Mouse (Mus musculus) stomach, embryonic 14.5 days (tissue): ENCODE data around the gene Adprhl1. TPM values are rescaled to one million over a fixed set of nuclear protein-coding genes. Genes with fewer than 3 reads are reported as not detected.
A peak's percentile ranks its signal among the peaks of the same experiment; 100 is the strongest.

Experiments
- ATAC-seq: fragments of 200-750 bp; cut with Nextera tagmentation; 2 replicates; pipeline ENCODE4 v1.8.0; 2017; ENCODE audit warnings: low read depth, moderate TSS enrichment; ENCODE audit not compliant: insufficient number of reproducible peaks, insufficient read depth, low FRiP score
- H3K27ac ChIP-seq: fragments of 300-500 bp; sonication (generic); 2 replicates; pipeline ENCODE4 v1.5.1; 2014; ENCODE audit warnings: mild to moderate bottlenecking, low read length, moderate library complexity, mixed read lengths
- H3K27me3 ChIP-seq: fragments of 300-500 bp; sonication (generic); 2 replicates; pipeline ENCODE4 v1.6.1; 2014; ENCODE audit warnings: low read length, control low read depth, mixed read lengths; ENCODE audit not compliant: control insufficient read depth, insufficient read depth
- H3K36me3 ChIP-seq: fragments of 300-500 bp; sonication (generic); 2 replicates; pipeline ENCODE4 v1.6.1; 2014; ENCODE audit warnings: mild to moderate bottlenecking, control low read depth, low read length, moderate library complexity, mixed read lengths; ENCODE audit not compliant: control insufficient read depth, insufficient read depth
- H3K4me1 ChIP-seq: fragments of 300-500 bp; sonication (generic); 2 replicates; pipeline ENCODE4 v1.6.1; 2014; ENCODE audit warnings: low read length, control low read depth, mixed read lengths; ENCODE audit not compliant: control insufficient read depth, insufficient read depth
- H3K4me2 ChIP-seq: fragments of 300-500 bp; sonication (generic); replicated peaks from 2 replicates; pipeline ENCODE4 v1.6.1; 2014; ENCODE audit warnings: low read depth, low read length, control low read depth
- H3K4me3 ChIP-seq: fragments of 300-500 bp; sonication (generic); 2 replicates; pipeline ENCODE4 v1.5.1; 2014; ENCODE audit warnings: low read depth, low read length, control low read depth
- H3K9ac ChIP-seq: fragments of 300-500 bp; sonication (generic); replicated peaks from 2 replicates; pipeline ENCODE4 v1.6.1; 2014; ENCODE audit warnings: low read depth, mild to moderate bottlenecking, control low read depth, low read length, moderate library complexity, mixed read lengths
- H3K9me3 ChIP-seq: fragments of 300-500 bp; sonication (generic); 2 replicates; pipeline ENCODE4 v1.6.1; 2016; ENCODE audit warnings: low read depth, low read length, control low read depth; ENCODE audit not compliant: control insufficient read depth
- WGBS: fragments of 180-500 bp; shearing (Covaris S2); extraction: QIAGEN DNeasy Blood & Tissue Kit; methylation state at CpG from one replicate; pipeline ENCODE4 v1.1.7; 2014; 5-methylcytosine and 5-hydroxymethylcytosine counted together
- polyA plus RNA-seq: library from polyadenylated mRNA; unstranded; fragments of >200 nt; fragmentation: Nextera tagmentation; extraction: Ambion mirVana; gene quantifications from 2 replicates; pipeline ENCODE4 v1.2.1, GENCODE M21; 2014

Gene Adprhl1
- polyA plus RNA-seq, 1 experiment from 2014 or later, result not detected

DNA sequence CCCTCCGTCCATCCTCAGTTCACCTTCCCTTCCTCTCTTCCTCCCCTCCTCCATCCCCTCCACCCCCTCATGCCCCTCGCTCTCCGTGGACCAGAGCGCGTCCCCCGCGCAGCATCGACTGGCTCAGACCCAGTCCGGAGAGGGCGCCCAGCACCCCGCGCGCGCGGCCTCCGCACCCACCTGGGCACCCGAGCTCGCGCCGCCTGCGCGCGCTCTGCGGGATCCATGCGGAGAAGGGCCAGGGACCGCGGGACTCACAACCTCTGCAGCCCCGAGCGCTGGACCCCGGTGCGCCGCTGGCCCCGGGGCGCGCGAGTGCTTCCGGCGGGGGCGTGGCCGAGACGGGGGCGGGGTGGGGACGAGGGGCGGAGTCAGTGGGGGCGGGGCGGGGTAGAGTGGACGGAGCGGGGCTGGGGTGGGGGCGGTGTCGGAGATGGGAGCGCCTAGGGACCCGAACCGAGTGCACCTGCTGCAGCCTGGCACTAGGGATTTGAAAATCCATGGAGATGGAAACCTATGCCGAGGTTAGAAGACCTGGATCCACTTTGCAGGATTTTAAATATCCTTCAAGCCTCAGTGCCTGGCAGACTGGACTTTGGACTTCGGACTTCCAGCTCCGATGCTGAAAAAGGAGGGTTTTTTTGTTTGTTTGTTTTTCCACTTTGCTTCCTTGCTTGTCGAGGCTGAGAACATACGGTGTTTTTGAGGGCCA is 53.5 kb downstream of the Adprhl1 start, which contains the start of gene Grtp1:
Gene Grtp1 (minus strand): TSS at position 320 of the 712 bp plus-strand sequence.
- peak within 1 kb of the TSS; percentile 36; the same call in 1 of the 2 replicates for H3K9ac ChIP-seq
- peaks cover 5% of the 10 kb centered on the region; the same call in 1 of the 2 replicates for H3K4me1 ChIP-seq
- H3K4me2 ChIP-seq, result peak within 1 kb of the TSS; percentile 77
- H3K27me3 ChIP-seq, result no peaks in the 10 kb centered on the region
- under 1% methylated on average over 54 of the region's 58 CpGs for WGBS
- H3K36me3 ChIP-seq, result no peaks in the 10 kb centered on the region
- peak within 1 kb of the TSS; percentile 79 for H3K4me3 ChIP-seq
- peak; percentile 70 for ATAC-seq
- no peak within 1 kb of the TSS; the same call in 1 of the 2 replicates for H3K27ac ChIP-seq
- H3K9me3 ChIP-seq, result no peaks in the 10 kb centered on the region

DNA sequence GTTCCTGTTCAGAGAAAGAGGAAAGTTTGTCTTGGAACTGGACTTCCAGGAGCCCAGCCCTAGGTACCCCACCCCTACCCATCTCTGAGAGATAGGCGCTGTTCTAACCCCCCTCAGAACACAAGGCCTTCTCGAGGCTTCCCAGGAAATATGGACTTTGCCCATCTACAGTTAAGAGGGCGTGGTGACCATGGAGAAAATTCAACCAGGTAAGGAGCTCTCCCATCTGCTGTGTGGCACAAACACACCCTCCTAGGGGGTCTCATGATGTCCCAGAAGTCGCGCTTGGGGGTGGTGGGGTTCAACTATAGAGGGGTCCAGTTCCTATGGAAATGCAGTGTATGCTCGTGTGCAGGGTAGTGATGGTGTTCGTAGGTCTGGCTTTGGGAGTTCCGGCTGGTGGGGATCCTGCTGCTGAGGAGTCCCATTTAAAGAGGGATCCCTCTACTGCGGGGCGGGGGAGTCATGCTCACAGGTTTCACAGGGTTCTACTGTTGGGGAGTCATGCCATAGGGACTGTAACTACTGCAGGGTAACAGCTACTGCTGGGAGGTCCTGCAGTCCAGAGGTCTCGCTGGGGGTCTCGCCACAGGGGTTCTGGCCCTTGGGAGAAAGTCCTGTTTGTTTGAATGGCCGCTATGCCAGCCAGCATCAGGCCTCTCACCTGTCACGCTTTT is 54.4 kb downstream of the Adprhl1 start:
- Histone ChIP-seq H3K36me3 (no peaks in the 10 kb centered on the region), H3K4me3 (peak overlapping the region; percentile 79), H3K27ac (no peak overlapping the region), H3K4me2 (peak overlapping the region; percentile 77), H3K9me3 (no peaks in the 10 kb centered on the region), H3K4me1 (no peaks in the 10 kb centered on the region), H3K27me3 (no peaks in the 10 kb centered on the region), H3K9ac (no peak overlapping the region)
- ATAC-seq, result no peak
- 23% methylated on average over 14 of the region's 14 CpGs for WGBS

DNA sequence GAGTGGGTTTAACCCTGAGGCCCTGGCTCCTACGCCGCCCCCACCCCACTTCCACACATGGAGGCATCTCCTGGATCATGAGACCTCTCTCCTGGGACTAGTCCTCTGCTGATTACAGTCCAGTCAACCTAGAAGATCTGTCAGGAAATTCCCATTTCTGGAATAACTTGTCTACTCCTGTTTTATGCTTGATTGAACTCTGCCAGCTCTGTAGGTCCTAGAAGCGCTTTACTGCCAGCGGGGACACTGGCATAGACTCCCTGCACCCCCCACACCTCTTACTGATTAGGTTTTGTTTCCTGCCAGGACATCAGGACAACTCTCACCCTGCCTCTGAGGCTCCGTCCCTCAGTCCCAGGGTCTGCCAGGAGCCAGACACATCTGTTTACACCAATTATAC is 56.5 kb downstream of the Adprhl1 start:
- H3K36me3 ChIP-seq, result no peaks in the 10 kb centered on the region
- no peaks in the 10 kb centered on the region for H3K9me3 ChIP-seq
- H3K4me3 ChIP-seq, result no peak overlapping the region
- WGBS, result 78% methylated on average over 5 of the region's 5 CpGs
- H3K27ac ChIP-seq, result no peak overlapping the region
- no peaks in the 10 kb centered on the region for H3K4me1 ChIP-seq
- H3K4me2 ChIP-seq, result no peak overlapping the region
- ATAC-seq, result no peak
- H3K9ac ChIP-seq, result no peak overlapping the region
- H3K27me3 ChIP-seq, result no peaks in the 10 kb centered on the region

DNA sequence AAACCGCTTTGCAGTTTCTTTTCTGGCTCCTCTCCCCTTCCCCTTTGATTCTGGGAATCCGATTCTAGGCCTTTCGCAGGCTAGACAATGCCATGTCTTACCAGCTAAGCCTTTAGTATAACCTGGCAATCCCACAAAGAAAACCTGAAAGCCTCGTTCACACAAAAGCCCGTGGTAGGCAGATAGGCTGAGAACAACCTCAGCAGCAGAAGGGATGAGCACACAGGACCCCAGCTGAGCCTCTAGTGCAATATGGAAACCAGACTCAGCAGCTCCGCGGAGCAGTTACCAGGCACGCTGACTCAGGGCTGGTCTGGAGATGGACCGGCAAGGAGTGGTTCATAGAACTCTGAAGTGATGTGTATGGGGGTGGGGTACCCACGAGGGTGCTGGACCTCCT is 59.1 kb downstream of the Adprhl1 start:
- no peaks in the 10 kb centered on the region for H3K36me3 ChIP-seq
- H3K4me3 ChIP-seq, result no peak overlapping the region
- no peak overlapping the region for H3K27ac ChIP-seq
- H3K4me1 ChIP-seq, result no peaks in the 10 kb centered on the region
- no peak for ATAC-seq
- H3K9ac ChIP-seq, result no peak overlapping the region
- no peaks in the 10 kb centered on the region for H3K27me3 ChIP-seq
- 50% methylated on average over 10 of the region's 10 CpGs for WGBS
- H3K9me3 ChIP-seq, result no peaks in the 10 kb centered on the region
- no peak overlapping the region for H3K4me2 ChIP-seq

DNA sequence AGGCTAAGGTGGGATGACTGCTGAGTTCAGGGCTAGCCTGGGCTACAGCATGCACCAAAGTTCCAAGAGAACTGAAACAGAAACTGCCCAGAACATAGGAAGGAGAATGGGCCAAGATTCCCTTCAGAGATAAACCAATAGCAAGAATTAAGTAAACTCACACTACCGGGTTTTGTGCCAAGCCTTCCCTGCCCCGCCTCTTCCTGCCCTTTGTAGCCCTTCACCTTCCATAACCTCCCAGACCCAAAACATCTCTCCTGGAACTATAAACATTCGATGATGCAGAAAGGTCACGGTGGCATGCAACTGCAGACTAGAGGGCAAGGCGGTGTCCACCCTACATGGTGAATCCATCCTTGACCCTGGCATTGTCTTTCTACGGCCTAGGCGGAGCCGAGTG is 63.7 kb downstream of the Adprhl1 start:
- 91% methylated on average over 8 of the region's 8 CpGs for WGBS
- H3K4me2 ChIP-seq, result no peak overlapping the region
- H3K36me3 ChIP-seq, result no peaks in the 10 kb centered on the region
- ATAC-seq, result no peak
- no peaks in the 10 kb centered on the region for H3K4me1 ChIP-seq
- H3K9ac ChIP-seq, result no peak overlapping the region
- no peaks in the 10 kb centered on the region for H3K9me3 ChIP-seq
- no peak overlapping the region for H3K4me3 ChIP-seq
- no peak overlapping the region for H3K27ac ChIP-seq
- no peaks in the 10 kb centered on the region for H3K27me3 ChIP-seq

DNA sequence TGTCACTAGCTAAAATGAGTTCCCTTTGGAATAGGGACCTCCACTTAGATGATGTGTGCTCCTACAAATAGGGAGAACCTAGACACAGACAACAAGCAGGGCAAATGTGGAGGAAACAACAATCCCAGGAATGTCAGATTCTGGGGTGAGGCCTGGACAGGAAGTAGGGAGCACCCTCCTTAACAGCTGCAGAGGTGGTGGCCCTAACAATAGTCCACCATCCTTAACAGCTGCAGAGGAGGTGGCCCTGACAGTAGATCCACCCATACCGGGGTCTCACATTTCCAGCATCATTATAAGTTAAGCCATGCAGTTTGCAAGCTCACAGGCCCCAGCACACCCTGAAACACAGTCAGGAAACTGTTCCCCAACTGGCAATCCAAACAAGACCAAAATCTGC is 65.1 kb downstream of the Adprhl1 start:
- no peak overlapping the region for H3K9ac ChIP-seq
- no peak overlapping the region for H3K27ac ChIP-seq
- no peak for ATAC-seq
- no peaks in the 10 kb centered on the region for H3K27me3 ChIP-seq
- WGBS, result 92% methylated on average over 1 of the region's 1 CpGs
- H3K36me3 ChIP-seq, result no peaks in the 10 kb centered on the region
- no peaks in the 10 kb centered on the region for H3K9me3 ChIP-seq
- no peak overlapping the region for H3K4me3 ChIP-seq
- H3K4me1 ChIP-seq, result no peaks in the 10 kb centered on the region
- no peak overlapping the region for H3K4me2 ChIP-seq

DNA sequence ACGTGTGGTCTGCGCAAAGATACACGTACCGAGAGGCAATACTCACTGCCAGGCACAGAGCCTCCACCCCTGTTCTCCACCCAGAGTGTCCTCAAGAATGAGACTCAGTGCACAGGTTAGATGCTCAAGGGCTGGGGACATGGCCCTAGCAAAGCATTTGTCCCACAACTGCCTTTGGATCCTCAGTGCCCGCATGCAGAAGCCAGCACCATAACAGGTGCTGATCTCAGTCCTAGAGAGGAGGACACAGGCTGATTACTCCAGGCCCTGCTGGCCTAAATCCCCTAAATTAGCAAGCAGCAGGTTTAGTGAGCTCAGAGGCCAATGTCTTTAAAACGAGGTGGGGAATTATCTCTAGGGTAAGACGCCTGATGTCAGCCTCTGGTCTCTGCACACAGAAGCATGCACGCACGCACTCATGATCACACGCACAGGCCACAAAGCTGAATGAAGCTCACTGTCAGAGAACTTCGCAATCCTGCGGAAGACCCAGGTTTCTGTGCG is 65.9 kb downstream of the Adprhl1 start:
- Histone ChIP-seq H3K9ac (no peak overlapping the region), H3K27me3 (no peaks in the 10 kb centered on the region), H3K9me3 (no peaks in the 10 kb centered on the region), H3K4me2 (no peak overlapping the region), H3K27ac (no peak overlapping the region), H3K36me3 (no peaks in the 10 kb centered on the region), H3K4me3 (no peak overlapping the region), H3K4me1 (no peaks in the 10 kb centered on the region)
- 87% methylated on average over 13 of the region's 13 CpGs for WGBS
- ATAC-seq, result no peak

DNA sequence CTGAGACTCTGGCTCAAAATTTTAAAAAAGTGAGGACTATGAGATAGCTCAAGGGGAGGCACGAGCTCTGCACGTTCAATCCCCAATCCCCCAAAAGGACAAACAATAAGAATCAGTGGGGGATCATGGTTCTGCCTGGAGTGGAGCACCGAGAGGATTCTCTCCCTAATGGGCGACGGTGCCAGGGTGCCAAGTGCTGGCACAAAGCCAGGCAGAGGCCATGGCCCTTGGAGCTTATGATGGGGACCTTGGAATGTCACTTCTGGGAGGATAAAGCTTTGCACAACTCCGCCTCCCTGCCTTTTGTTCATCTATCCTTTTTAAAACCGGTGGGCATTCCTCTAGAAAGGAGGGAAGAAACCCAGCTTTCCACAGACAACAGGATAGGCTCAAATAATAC is 66.3 kb downstream of the Adprhl1 start:
- WGBS, result 77% methylated on average over 7 of the region's 7 CpGs
- no peak for ATAC-seq
- no peaks in the 10 kb centered on the region for H3K9me3 ChIP-seq

More for the DNA sequence above, 66.3 kb downstream of the Adprhl1 start:
- Histone ChIP-seq H3K9ac (no peak overlapping the region), H3K36me3 (no peaks in the 10 kb centered on the region), H3K27me3 (no peaks in the 10 kb centered on the region), H3K4me3 (no peak overlapping the region), H3K4me1 (no peaks in the 10 kb centered on the region), H3K4me2 (no peak overlapping the region), H3K27ac (no peak overlapping the region)
